Mouse (Mus musculus) brain, embryonic 14.5 days (tissue): ENCODE measurements at regions not wholly inside any gene's neighbourhood (a gene's known extent, or its start where the extent isn't known, plus 50 kb on each side); places are given as distances from the start of the nearest gene placed in this dataset.
A peak's percentile ranks its signal among the peaks of the same experiment; 100 is the strongest.

Source experiments
- DNase-seq: peaks from one replicate; pipeline ENCODE4 v3.0.0-alpha.2; 2011; ENCODE audit warnings: low read depth
- CTCF ChIP-seq: fragments of 200-500 bp; IDR thresholded peaks from 2 replicates; pipeline ENCODE4 v1.5.1; 2012; ENCODE audit warnings: inconsistent platforms, mild to moderate bottlenecking, moderate library complexity, borderline replicate concordance; ENCODE audit not compliant: insufficient read depth, insufficient read length; ENCODE audit errors: extremely low read depth
- POLR2A ChIP-seq: fragments of 200-500 bp; IDR thresholded peaks from 2 replicates; pipeline ENCODE4 v1.6.1; 2012; ENCODE audit warnings: mild to moderate bottlenecking, inconsistent platforms, borderline replicate concordance; ENCODE audit not compliant: poor library complexity, insufficient read depth, insufficient read length, severe bottlenecking; ENCODE audit errors: extremely low read depth

GRCm38 (mm10) chr14:123219590-123219989 is 235.8 kb upstream of the Tmtc4 start:
- TF ChIP-seq POLR2A, result no peak
- no peak for TF ChIP-seq CTCF
- DNase-seq, result peak; percentile 73

- no peak for DNase-seq
- TF ChIP-seq CTCF (no peak), POLR2A (no peak)
Observed at GRCm38 (mm10) chr14:123210241-123210640, 226.4 kb upstream of the Tmtc4 start.

- no peak for DNase-seq
- TF ChIP-seq POLR2A, result no peak
- no peak for TF ChIP-seq CTCF
Observed at GRCm38 (mm10) chr14:123202848-123203247, 219.0 kb upstream of the Tmtc4 start.

- no peak for TF ChIP-seq CTCF
- TF ChIP-seq POLR2A, result no peak
- DNase-seq, result no peak
Observed at GRCm38 (mm10) chr14:123202313-123202712, 218.5 kb upstream of the Tmtc4 start.

GRCm38 (mm10) chr14:123201426-123202274 is 217.8 kb upstream of the Tmtc4 start:
- TF ChIP-seq CTCF, result no peak
- peak; percentile 93 for DNase-seq

GRCm38 (mm10) chr14:123199111-123199510 is 215.3 kb upstream of the Tmtc4 start:
- no peak for TF ChIP-seq POLR2A
- no peak for TF ChIP-seq CTCF
- DNase-seq, result peak; percentile 67

GRCm38 (mm10) chr14:123192574-123192973 is 208.7 kb upstream of the Tmtc4 start:
- TF ChIP-seq POLR2A (no peak), CTCF (no peak)
- DNase-seq, result peak; percentile 53

GRCm38 (mm10) chr14:123190729-123191128 is 206.9 kb upstream of the Tmtc4 start:
- no peak for DNase-seq
- TF ChIP-seq POLR2A (no peak), CTCF (no peak)

GRCm38 (mm10) chr14:123187270-123188058 is 203.6 kb upstream of the Tmtc4 start:
- TF ChIP-seq POLR2A, result no peak
- no peak for TF ChIP-seq CTCF
- peak; percentile 62 for DNase-seq

GRCm38 (mm10) chr14:123173183-123173582 is 189.3 kb upstream of the Tmtc4 start:
- no peak for TF ChIP-seq CTCF
- no peak for TF ChIP-seq POLR2A
- peak; percentile 80 for DNase-seq

GRCm38 (mm10) chr14:123171865-123172264 is 188.0 kb upstream of the Tmtc4 start:
- DNase-seq, result no peak
- TF ChIP-seq POLR2A, result no peak
- TF ChIP-seq CTCF, result no peak
